18 mouse cellular contexts compared by ENCODE assay signal in the genomic region with DNA sequence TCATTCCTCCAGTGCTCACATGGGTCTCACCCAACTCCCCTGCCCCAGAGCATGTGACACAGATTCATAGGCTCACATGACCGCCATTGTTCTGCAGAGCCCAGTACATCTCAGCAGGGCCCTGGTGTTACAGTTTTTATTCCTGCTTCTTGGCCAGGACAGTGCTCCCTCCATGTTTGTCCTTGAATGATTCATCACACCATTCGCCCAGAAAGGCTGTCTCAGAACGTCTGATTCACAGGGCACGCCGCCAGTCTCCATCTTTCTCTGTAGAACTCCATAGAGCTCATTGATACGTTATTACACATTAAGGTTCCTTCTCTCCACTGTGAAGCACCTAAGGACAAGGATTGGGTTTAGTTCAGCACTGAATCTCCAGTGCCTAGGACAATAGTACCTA.
DNase-seq lines count a peak whose midpoint lies in the region; ATAC-seq and TF ChIP-seq lines count a peak whose summit lies in the region.
"Had no signal": no experiment of that assay in that cellular context is flagged by ENCODE, and none has a peak within 500 bp of the region (broad histone marks: within the 10 kb centered on the region; RNA-seq: fewer than 3 reads in every experiment).

No protein-coding gene starts in this region.

- TF ChIP-seq CTCF in C2C12 (IDR thresholded peaks at IDR 0.05; ENCODE audit: control insufficient read depth, insufficient read depth, insufficient read length), result no peak

- H3K79me2 ChIP-seq in C2C12 (ENCODE audit: control insufficient read depth, insufficient read depth) (no peaks in the 10 kb centered on the region), myocyte (ENCODE audit: control insufficient read depth, insufficient read depth) (no peaks in the 10 kb centered on the region)

- intact Hi-C loops in gastrocnemius, postnatal 14 days (cut with DNase I; ENCODE audit: low total_unique reads), result no loop called here

- H3K36me3 ChIP-seq in C2C12 (ENCODE audit: control insufficient read depth, insufficient read depth) (no peaks in the 10 kb centered on the region), myocyte (ENCODE audit: control insufficient read depth, insufficient read depth) (no peaks in the 10 kb centered on the region)
- H3K36me3 ChIP-seq: embryonic facial prominence, embryonic 15.5 days; G1E; hindbrain, embryonic 15.5 days had no signal

- H3K27me3 ChIP-seq in C2C12 (ENCODE audit: control insufficient read depth, insufficient read depth, insufficient read length), result no peaks in the 10 kb centered on the region
- no peaks in the 10 kb centered on the region for H3K27me3 ChIP-seq in myocyte (ENCODE audit: control insufficient read depth, insufficient read depth, insufficient read length)
- H3K27me3 ChIP-seq: embryonic facial prominence, embryonic 15.5 days; hindbrain, embryonic 15.5 days had no signal

- H3ac ChIP-seq in C2C12 (ENCODE audit: control insufficient read depth, insufficient read length, low read depth), result no peak overlapping the region
- H3ac ChIP-seq in myocyte (ENCODE audit: control insufficient read depth, insufficient read length), result no peak overlapping the region

- H3K4me3 ChIP-seq in C2C12 (ENCODE audit: insufficient read depth, poor library complexity, severe bottlenecking), result no peak overlapping the region
- H3K4me3 ChIP-seq in myocyte, result no peak overlapping the region
- H3K4me3 ChIP-seq: embryonic facial prominence, embryonic 15.5 days; hindbrain, embryonic 15.5 days had no signal

- no peak for ATAC-seq in activated CD4-positive, CD25-positive, alpha-beta regulatory T cell, adult 4 months
- ATAC-seq: forebrain, embryonic 14.5 days had no signal

- TF ChIP-seq POLR2A in myocyte (IDR thresholded peaks at IDR 0.05; ENCODE audit: insufficient read length, low read depth), result no peak

- no peaks in the 10 kb centered on the region for H3K79me3 ChIP-seq in C2C12 (ENCODE audit: low read depth)

- no peak overlapping the region for H3K4me2 ChIP-seq in myocyte (ENCODE audit: low read depth)
- H3K4me2 ChIP-seq: embryonic facial prominence, embryonic 15.5 days; hindbrain, embryonic 15.5 days had no signal

- DNase-seq in gastrocnemius, postnatal 14 days, result peak; percentile 47
- no peak for DNase-seq in gastrocnemius, postnatal 25 days
- DNase-seq in adrenal gland, adult 8-10 months, result peak; percentile 78
- no peak for DNase-seq in lung, postnatal 25 days (ENCODE audit: low spot score)
- no peak for DNase-seq in urinary bladder, postnatal 4 days (ENCODE audit: low spot score in 2 of 2)
- DNase-seq: B cell, adult 2 months; cerebellum, adult 18-20 months; gastrocnemius, postnatal 36 days; kidney, adult 18-20 months; spleen, adult 18-20 months; thymus, postnatal 4 days had no signal

TF ChIP-seq in C2C12, 6 proteins besides CTCF, POLR2A, EP300 and RAD21:
- TF ChIP-seq USF1 (IDR thresholded peaks at IDR 0.05; ENCODE audit: low read depth) (peak; percentile 60), FOSL1 (IDR thresholded peaks at IDR 0.05; ENCODE audit: insufficient read depth, low read length, poor library complexity, severe bottlenecking) (no peak)
TF ChIP-seq in C2C12: peak in this region for 1.

TF ChIP-seq in myocyte, 11 proteins besides CTCF, POLR2A, EP300 and RAD21:
- no peak for TF ChIP-seq TCF3 (IDR thresholded peaks at IDR 0.05; ENCODE audit: insufficient read length, low read depth)
- no peak for TF ChIP-seq REST (IDR thresholded peaks at IDR 0.05; ENCODE audit: insufficient read depth, insufficient read length)
- no peak for TF ChIP-seq TCF12 (IDR thresholded peaks at IDR 0.05; ENCODE audit: insufficient read depth, poor library complexity, severe bottlenecking)
- TF ChIP-seq MAX (IDR thresholded peaks at IDR 0.05; ENCODE audit: low read depth), result no peak
- TF ChIP-seq USF1 (IDR thresholded peaks at IDR 0.05; ENCODE audit: low read depth), result peak; percentile 42

Comparison
In these comparisons a context has a peak if more than half of its experiments do, and no peak if none do; other contexts are left out.
1. DNase-seq: peak in gastrocnemius, postnatal 14 days (single experiment) and adrenal gland, adult 8-10 months (single experiment); none in gastrocnemius, postnatal 25 days (single experiment), lung, postnatal 25 days (single experiment) and urinary bladder, postnatal 4 days (0 of 2).